Mouse (Mus musculus) heart, postnatal 0 days (tissue): ENCODE measurements around the gene Abca8b.

ENCODE experiments used
- CTCF ChIP-seq: IDR thresholded peaks from 2 replicates; pipeline ENCODE4 v1.5.1; 2016; ENCODE audit warnings: antibody characterized with exemption, control low read depth, low read depth
- EP300 ChIP-seq: IDR thresholded peaks from 2 replicates; pipeline ENCODE4 v1.6.1; 2016; ENCODE audit warnings: antibody characterized with exemption, low read depth

GRCm38 (mm10) chr11:109936915-109937314 is 58.7 kb downstream of the Abca8b start:
- TF ChIP-seq EP300 (no peak), CTCF (no peak)
